Mouse (Mus musculus): Measurements from ENCODE around the gene Slc10a4. TPM values are rescaled to one million over a fixed set of nuclear protein-coding genes. Genes with fewer than 3 reads are reported as not detected.

Gene Slc10a4
- 15.4 and 18.7 TPM in 2 replicates for polyA plus RNA-seq (2014; fragmentation: Nextera tagmentation; extraction: Ambion mirVana)

- no peaks in the 10 kb centered on the region for H3K36me3 ChIP-seq (ENCODE audit: control insufficient read depth, insufficient read depth, low read length)
- peak within 1 kb of the TSS; percentile 36 for H3K4me3 ChIP-seq (ENCODE audit: low read depth, low read length)
- H3K9ac ChIP-seq (ENCODE audit: low read length), result 0 out of 2 replicates have a peak within 1 kb of the TSS, but pooled peaks have one; percentile 10
- no peaks in the 10 kb centered on the region for H3K9me3 ChIP-seq (ENCODE audit: control insufficient read depth, low read length)
- H3K4me2 ChIP-seq (ENCODE audit: low read length), result peak within 1 kb of the TSS; percentile 68
- H3K4me1 ChIP-seq (replicated peaks; ENCODE audit: control insufficient read depth, insufficient read depth, low read length), result no peaks in the 10 kb centered on the region
- peaks cover 29% of the 10 kb centered on the region for H3K27me3 ChIP-seq (replicated peaks; ENCODE audit: control insufficient read depth, insufficient read depth, low read length)
- H3K27ac ChIP-seq (ENCODE audit: low read depth), result no peak within 1 kb of the TSS
- ATAC-seq (replicated peaks; ENCODE audit: low FRiP score, low TSS enrichment, low read depth), result peak; percentile 47; the same call in 1 of the 2 replicates
- 8% methylated on average over 64 of the region's 65 CpGs for WGBS
- peak; percentile 72 for DNase-seq (ENCODE audit: low spot score)
Measured at GRCm38 (mm10) chr5:73006784-73007581, at the start of gene Slc10a4. Slc10a4 (plus strand) TSS chr5:73006883.

GRCm38 (mm10) chr5:72957281-72957680, 49.4 kb upstream of the Slc10a4 start:
- ATAC-seq (replicated peaks; ENCODE audit: low FRiP score, low TSS enrichment, low read depth), result no peak
- Histone ChIP-seq H3K9ac (ENCODE audit: low read length) (no peak overlapping the region), H3K27ac (ENCODE audit: low read depth) (no peak overlapping the region), H3K36me3 (ENCODE audit: control insufficient read depth, insufficient read depth, low read length) (peaks cover 25% of the 10 kb centered on the region), H3K4me2 (ENCODE audit: low read length) (no peak overlapping the region), H3K27me3 (replicated peaks; ENCODE audit: control insufficient read depth, insufficient read depth, low read length) (no peaks in the 10 kb centered on the region), H3K9me3 (ENCODE audit: control insufficient read depth, low read length) (no peaks in the 10 kb centered on the region), H3K4me3 (ENCODE audit: low read depth, low read length) (no peak overlapping the region), H3K4me1 (replicated peaks; ENCODE audit: control insufficient read depth, insufficient read depth, low read length) (0 out of 2 replicates have a peak, but pooled peaks cover 4% of the 10 kb centered on the region)
- no peak for DNase-seq (ENCODE audit: low spot score)
- WGBS, result 85% methylated on average over 17 of the region's 17 CpGs

GRCm38 (mm10) chr5:72960096-72960495, 46.6 kb upstream of the Slc10a4 start:
- 74% methylated on average over 6 of the region's 6 CpGs for WGBS
- Histone ChIP-seq H3K27me3 (replicated peaks; ENCODE audit: control insufficient read depth, insufficient read depth, low read length) (no peaks in the 10 kb centered on the region), H3K9me3 (ENCODE audit: control insufficient read depth, low read length) (no peaks in the 10 kb centered on the region), H3K36me3 (ENCODE audit: control insufficient read depth, insufficient read depth, low read length) (peaks cover 25% of the 10 kb centered on the region), H3K4me2 (ENCODE audit: low read length) (no peak overlapping the region), H3K27ac (ENCODE audit: low read depth) (no peak overlapping the region), H3K9ac (ENCODE audit: low read length) (no peak overlapping the region), H3K4me1 (replicated peaks; ENCODE audit: control insufficient read depth, insufficient read depth, low read length) (no peaks in the 10 kb centered on the region), H3K4me3 (ENCODE audit: low read depth, low read length) (no peak overlapping the region)
- no peak for DNase-seq (ENCODE audit: low spot score)
- ATAC-seq (replicated peaks; ENCODE audit: low FRiP score, low TSS enrichment, low read depth), result no peak

- 91% methylated on average over 3 of the region's 3 CpGs for WGBS
- Histone ChIP-seq H3K9ac (ENCODE audit: low read length) (no peak overlapping the region), H3K4me3 (ENCODE audit: low read depth, low read length) (no peak overlapping the region), H3K27ac (ENCODE audit: low read depth) (no peak overlapping the region), H3K4me2 (ENCODE audit: low read length) (no peak overlapping the region), H3K27me3 (replicated peaks; ENCODE audit: control insufficient read depth, insufficient read depth, low read length) (no peaks in the 10 kb centered on the region), H3K36me3 (ENCODE audit: control insufficient read depth, insufficient read depth, low read length) (peaks cover 35% of the 10 kb centered on the region), H3K9me3 (ENCODE audit: control insufficient read depth, low read length) (no peaks in the 10 kb centered on the region), H3K4me1 (replicated peaks; ENCODE audit: control insufficient read depth, insufficient read depth, low read length) (no peaks in the 10 kb centered on the region)
- ATAC-seq (replicated peaks; ENCODE audit: low FRiP score, low TSS enrichment, low read depth) (no peak), DNase-seq (ENCODE audit: low spot score) (peak; percentile 15)
Measured at GRCm38 (mm10) chr5:72965706-72966105, 41.0 kb upstream of the Slc10a4 start.

- DNase-seq (ENCODE audit: low spot score), result no peak
- Histone ChIP-seq H3K4me3 (ENCODE audit: low read depth, low read length) (no peak overlapping the region), H3K27me3 (replicated peaks; ENCODE audit: control insufficient read depth, insufficient read depth, low read length) (no peaks in the 10 kb centered on the region), H3K27ac (ENCODE audit: low read depth) (peak overlapping the region; percentile 60), H3K4me1 (replicated peaks; ENCODE audit: control insufficient read depth, insufficient read depth, low read length) (0 out of 2 replicates have a peak, but pooled peaks cover 6% of the 10 kb centered on the region), H3K36me3 (ENCODE audit: control insufficient read depth, insufficient read depth, low read length) (peaks cover 56% of the 10 kb centered on the region), H3K4me2 (ENCODE audit: low read length) (no peak overlapping the region), H3K9ac (ENCODE audit: low read length) (no peak overlapping the region), H3K9me3 (ENCODE audit: control insufficient read depth, low read length) (no peaks in the 10 kb centered on the region)
- ATAC-seq (replicated peaks; ENCODE audit: low FRiP score, low TSS enrichment, low read depth), result 0 out of 2 replicates have a peak, but pooled peaks have one; percentile 60
- WGBS, result 46% methylated on average over 4 of the region's 4 CpGs
Measured at GRCm38 (mm10) chr5:72972435-72972834, 34.2 kb upstream of the Slc10a4 start.

GRCm38 (mm10) chr5:72972934-72973333, 33.7 kb upstream of the Slc10a4 start:
- 69% methylated on average over 5 of the region's 5 CpGs for WGBS
- Histone ChIP-seq H3K4me3 (ENCODE audit: low read depth, low read length) (no peak overlapping the region), H3K36me3 (ENCODE audit: control insufficient read depth, insufficient read depth, low read length) (peaks cover 52% of the 10 kb centered on the region), H3K27me3 (replicated peaks; ENCODE audit: control insufficient read depth, insufficient read depth, low read length) (no peaks in the 10 kb centered on the region), H3K4me2 (ENCODE audit: low read length) (no peak overlapping the region), H3K4me1 (replicated peaks; ENCODE audit: control insufficient read depth, insufficient read depth, low read length) (0 out of 2 replicates have a peak, but pooled peaks cover 6% of the 10 kb centered on the region), H3K9me3 (ENCODE audit: control insufficient read depth, low read length) (no peaks in the 10 kb centered on the region), H3K9ac (ENCODE audit: low read length) (no peak overlapping the region), H3K27ac (ENCODE audit: low read depth) (peak overlapping the region; percentile 60; the same call in 1 of the 2 replicates)
- no peak for DNase-seq (ENCODE audit: low spot score)
- ATAC-seq (replicated peaks; ENCODE audit: low FRiP score, low TSS enrichment, low read depth), result no peak

- Histone ChIP-seq H3K4me2 (ENCODE audit: low read length) (no peak within 1 kb of the TSS), H3K27me3 (replicated peaks; ENCODE audit: control insufficient read depth, insufficient read depth, low read length) (no peaks in the 10 kb centered on the region), H3K4me3 (ENCODE audit: low read depth, low read length) (no peak within 1 kb of the TSS), H3K27ac (ENCODE audit: low read depth) (no peak within 1 kb of the TSS), H3K4me1 (replicated peaks; ENCODE audit: control insufficient read depth, insufficient read depth, low read length) (0 out of 2 replicates have a peak, but pooled peaks cover 6% of the 10 kb centered on the region), H3K9ac (ENCODE audit: low read length) (no peak within 1 kb of the TSS), H3K36me3 (ENCODE audit: control insufficient read depth, insufficient read depth, low read length) (peaks cover 38% of the 10 kb centered on the region), H3K9me3 (ENCODE audit: control insufficient read depth, low read length) (no peaks in the 10 kb centered on the region)
- ATAC-seq (replicated peaks; ENCODE audit: low FRiP score, low TSS enrichment, low read depth) (no peak), DNase-seq (ENCODE audit: low spot score) (peak; percentile 18)
- 95% methylated on average over 7 of the region's 7 CpGs for WGBS
Measured at GRCm38 (mm10) chr5:72974602-72975001, 32.1 kb upstream of the Slc10a4 start, which contains the start of gene Gm10135. Gm10135 (minus strand) TSS chr5:72974702.

- no peak for ATAC-seq (replicated peaks; ENCODE audit: low FRiP score, low TSS enrichment, low read depth)
- Histone ChIP-seq H3K9ac (ENCODE audit: low read length) (no peak overlapping the region), H3K4me1 (replicated peaks; ENCODE audit: control insufficient read depth, insufficient read depth, low read length) (0 out of 2 replicates have a peak, but pooled peaks cover 6% of the 10 kb centered on the region), H3K4me3 (ENCODE audit: low read depth, low read length) (no peak overlapping the region), H3K27me3 (replicated peaks; ENCODE audit: control insufficient read depth, insufficient read depth, low read length) (no peaks in the 10 kb centered on the region), H3K9me3 (ENCODE audit: control insufficient read depth, low read length) (no peaks in the 10 kb centered on the region), H3K4me2 (ENCODE audit: low read length) (no peak overlapping the region), H3K36me3 (ENCODE audit: control insufficient read depth, insufficient read depth, low read length) (peaks cover 49% of the 10 kb centered on the region), H3K27ac (ENCODE audit: low read depth) (no peak overlapping the region)
- peak; percentile 12 for DNase-seq (ENCODE audit: low spot score)
- whole genome bisulfite sequencing, result 94% methylated on average over 6 of the region's 6 CpGs
Measured at GRCm38 (mm10) chr5:72975996-72976395, 30.7 kb upstream of the Slc10a4 start.
